ENCODE assay signal across 10 mouse cellular contexts in the genomic region with DNA sequence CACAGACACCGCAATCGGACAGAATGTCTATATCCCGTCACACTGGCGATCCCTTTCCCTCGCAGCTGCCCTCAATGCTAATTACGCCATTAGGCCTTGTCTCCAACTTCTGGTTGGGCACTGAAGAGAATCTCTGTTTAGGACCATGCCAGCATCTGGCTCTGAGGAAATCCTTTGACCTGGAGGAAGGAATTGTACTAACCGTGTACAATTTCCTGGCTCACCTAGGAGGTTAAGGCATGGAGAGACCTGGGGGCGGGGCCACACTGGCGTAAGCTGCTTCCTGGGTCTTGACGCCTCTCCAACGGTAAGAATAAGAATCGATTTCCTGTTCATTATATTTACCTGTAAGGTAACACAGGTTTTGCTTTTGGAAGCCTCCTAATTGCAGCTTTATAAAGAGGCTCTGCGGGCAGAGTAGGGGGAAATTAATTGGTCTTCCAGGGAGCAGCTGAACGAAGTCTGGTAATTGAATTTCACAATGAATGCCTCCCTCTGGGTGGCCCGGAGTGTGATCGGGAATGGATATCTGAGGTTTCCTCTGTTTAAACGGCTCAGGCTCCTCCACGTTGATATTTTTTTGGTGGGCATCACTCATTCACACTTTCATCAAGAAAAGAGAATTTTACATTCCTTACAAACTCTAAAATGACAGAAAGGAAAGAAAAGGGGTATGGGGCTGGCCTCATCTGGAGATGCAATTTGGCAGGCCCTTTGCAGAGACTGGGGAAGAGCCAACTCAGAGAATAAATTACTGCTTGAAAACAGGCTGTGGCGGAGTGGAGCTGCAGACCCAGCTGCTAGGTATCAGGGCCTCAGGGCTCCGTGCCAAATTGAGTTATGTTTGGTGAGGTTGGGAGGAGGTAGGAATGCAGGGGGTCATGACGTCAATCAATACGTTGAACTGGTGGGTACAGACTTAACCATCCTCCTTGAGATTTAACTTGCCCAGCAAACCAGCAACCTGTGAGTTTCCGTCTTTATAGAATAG. TPM values are rescaled to one million over a fixed set of nuclear protein-coding genes. Genes with fewer than 3 reads are reported as not detected.
A peak's percentile ranks its signal among the peaks of the same experiment; 100 is the strongest.
DNase-seq lines count a peak whose midpoint lies in the region; ATAC-seq lines count a peak whose summit lies in the region.
"Had no signal": no experiment of that assay in that cellular context is flagged by ENCODE, and none has a peak within 500 bp of the region (broad histone marks: within the 10 kb centered on the region; RNA-seq: fewer than 3 reads in every experiment).

No protein-coding gene starts in this region.

- H3K4me3 ChIP-seq in midbrain, embryonic 13.5 days (replicated peaks), result no peak overlapping the region
- H3K4me3 ChIP-seq in midbrain, embryonic 10.5 days, result no peak overlapping the region

- peak overlapping the region; percentile 67 for H3K27ac ChIP-seq in midbrain, embryonic 13.5 days
- H3K27ac ChIP-seq in midbrain, embryonic 10.5 days (replicated peaks), result no peak overlapping the region

- DNase-seq in frontal cortex, postnatal 10 days (ENCODE audit: low spot score in 2 of 2), result peak; percentile 11 to 15
- DNase-seq in midbrain, embryonic 10.5 days (ENCODE audit: low spot score), result no peak
- DNase-seq in forelimb bud, embryonic 11.5 days (ENCODE audit: low read depth, low spot score), result peak; percentile 73
- peak; percentile 58 for DNase-seq in retina, embryonic 14.5 days (ENCODE audit: low spot score)
- DNase-seq in gastrocnemius, adult 18-20 months (ENCODE audit: low spot score), result no peak
- no peak for DNase-seq in left cerebral cortex, adult 11 months (ENCODE audit: low spot score)

- H3K4me2 ChIP-seq in midbrain, embryonic 13.5 days (replicated peaks), result peak overlapping the region; percentile 5; the same call in 1 of the 2 replicates

- WGBS in midbrain, embryonic 13.5 days, result 54% methylated on average over 23 of the region's 23 CpGs
- 72% methylated on average over 23 of the region's 23 CpGs for WGBS in midbrain, embryonic 10.5 days

- H3K27me3 ChIP-seq in midbrain, embryonic 13.5 days, result no peaks in the 10 kb centered on the region
- H3K27me3 ChIP-seq in midbrain, embryonic 10.5 days (ENCODE audit: low read depth, poor library complexity, severe bottlenecking), result no peaks in the 10 kb centered on the region

- ATAC-seq in frontal cortex, adult (ENCODE audit: low TSS enrichment), result no peak
- peak; percentile 69 for ATAC-seq in midbrain, embryonic 13.5 days

- no peaks in the 10 kb centered on the region for H3K36me3 ChIP-seq in midbrain, embryonic 13.5 days
- H3K36me3 ChIP-seq in midbrain, embryonic 10.5 days, result no peaks in the 10 kb centered on the region

- no peaks in the 10 kb centered on the region for H3K9me3 ChIP-seq in midbrain, embryonic 13.5 days
- H3K9me3 ChIP-seq in midbrain, embryonic 10.5 days (replicated peaks), result no peaks in the 10 kb centered on the region

- H3K4me1 ChIP-seq in midbrain, embryonic 13.5 days (replicated peaks), result peaks cover 20% of the 10 kb centered on the region
- H3K4me1 ChIP-seq in midbrain, embryonic 10.5 days, result no peaks in the 10 kb centered on the region

- H3K9ac ChIP-seq in midbrain, embryonic 13.5 days (replicated peaks), result no peak overlapping the region

RNA-seq across cellular contexts. Expression of gene Gm14214, which starts 20.5 kb away (rescaled TPM):
- polyA plus RNA-seq in midbrain, embryonic 13.5 days (2015; fragmentation: Nextera tagmentation; extraction: Ambion mirVana), result not detected in 2 replicates
- not detected in 2 replicates for polyA plus RNA-seq in midbrain, embryonic 10.5 days (2016; fragmentation: Nextera tagmentation; extraction: Ambion mirVana)
- total RNA-seq in gastrocnemius, adult 18-20 months (2021), result not detected
- total RNA-seq: common myeloid progenitor, adult 5-6 weeks; layer of hippocampus, adult 8-10 months had no signal

RNA-seq across cellular contexts. Expression of gene Raly, which starts 41.6 kb away (rescaled TPM):
- polyA plus RNA-seq in midbrain, embryonic 13.5 days (2015; fragmentation: Nextera tagmentation; extraction: Ambion mirVana), result 28.1 and 39.1 TPM in 2 replicates
- polyA plus RNA-seq in midbrain, embryonic 10.5 days (2016; fragmentation: Nextera tagmentation; extraction: Ambion mirVana), result 48.3 and 50.1 TPM in 2 replicates
- 10 to 100 TPM; 54.4 to 59.5 TPM for total RNA-seq in gastrocnemius, adult 18-20 months (2021)

RNA-seq across cellular contexts. Expression of gene a, which starts 41.9 kb away (rescaled TPM):
- 1.2 and 1.5 TPM in 2 replicates for polyA plus RNA-seq in midbrain, embryonic 13.5 days (2015; fragmentation: Nextera tagmentation; extraction: Ambion mirVana)
- 0.68 and 0.94 TPM in 2 replicates for polyA plus RNA-seq in midbrain, embryonic 10.5 days (2016; fragmentation: Nextera tagmentation; extraction: Ambion mirVana)
- total RNA-seq in gastrocnemius, adult 18-20 months (2021), result not detected
- total RNA-seq: common myeloid progenitor, adult 5-6 weeks; layer of hippocampus, adult 8-10 months had no signal

Comparison
In these comparisons a context has a peak if more than half of its experiments do, and no peak if none do; other contexts are left out.
1. DNase-seq: peak in frontal cortex, postnatal 10 days (2 of 2), forelimb bud, embryonic 11.5 days (single experiment) and retina, embryonic 14.5 days (single experiment); none in midbrain, embryonic 10.5 days (single experiment), gastrocnemius, adult 18-20 months (single experiment) and left cerebral cortex, adult 11 months (single experiment).